Mouse (Mus musculus) E14TG2a.4 (cell line): Measurements from ENCODE around the gene Gm12569.

Source experiments
- CTCF ChIP-seq: conservative IDR thresholded peaks from 2 replicates; pipeline ENCODE4 v1.5.1; 2014; ENCODE audit warnings: low read length
- NANOG ChIP-seq: IDR thresholded peaks from 2 replicates; pipeline ENCODE4 v1.6.1; 2014; ENCODE audit warnings: borderline replicate concordance, low read length, mixed read lengths
- POU5F1 ChIP-seq: IDR thresholded peaks from 2 replicates; pipeline ENCODE4 v1.6.1; 2014; ENCODE audit warnings: low read length, borderline replicate concordance

- no peak for TF ChIP-seq CTCF
- TF ChIP-seq POU5F1: no peak
- TF ChIP-seq NANOG: no peak
These were observed 12.5 kb upstream of the Gm12569 start for GRCm38 (mm10) chr11:51207758-51208157.
